Comparison of ENCODE assay signal across 7 mouse cellular contexts in the genomic region with DNA sequence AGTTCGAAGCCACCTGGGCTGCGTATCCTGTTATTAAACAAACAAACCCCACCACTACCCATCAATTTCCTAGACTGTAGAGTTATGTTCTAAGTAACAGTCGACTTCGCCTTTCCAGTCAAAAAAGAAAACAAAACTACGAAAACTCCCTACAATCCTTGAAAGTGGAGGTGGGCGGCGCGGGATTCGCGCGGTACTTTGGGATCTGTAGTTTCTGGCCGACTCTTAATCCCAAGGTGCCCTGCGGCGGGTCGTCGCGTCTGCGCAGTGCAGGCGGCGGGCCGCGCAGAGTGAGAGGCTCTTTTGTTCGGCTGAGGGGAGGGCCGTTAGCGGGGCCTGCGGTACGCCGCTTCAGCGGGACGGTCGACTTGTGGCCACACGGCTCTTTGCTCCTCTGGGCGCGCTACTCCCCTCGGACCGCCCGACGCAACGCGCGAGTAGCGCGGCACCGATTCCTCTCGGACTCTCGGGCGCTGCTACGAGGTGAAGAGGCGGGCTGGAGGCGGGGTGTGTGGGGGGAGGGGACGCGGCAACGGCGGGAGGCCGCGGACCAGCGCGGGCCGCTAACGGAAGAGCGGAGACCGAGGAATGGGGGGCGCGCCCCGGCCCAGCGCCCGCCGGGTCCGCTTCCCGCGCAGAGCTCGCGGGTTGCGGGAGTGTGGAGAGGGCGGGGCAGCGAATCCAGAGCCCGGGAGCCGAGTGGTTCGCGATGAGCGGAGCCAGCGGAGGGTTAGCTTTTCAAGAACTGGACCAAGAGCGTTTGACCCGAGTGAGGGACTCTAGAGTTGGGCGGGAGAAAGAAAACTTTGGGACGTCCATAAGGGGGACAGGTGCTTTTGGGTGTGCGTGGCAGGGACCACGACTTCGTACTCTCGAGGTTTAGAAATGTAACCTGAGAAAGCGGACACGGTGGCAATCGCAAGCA. TPM values are rescaled to one million over a fixed set of nuclear protein-coding genes. Genes with fewer than 3 reads are reported as not detected.
DNase-seq lines count a peak whose midpoint lies in the region; ATAC-seq and TF ChIP-seq lines count a peak whose summit lies in the region.

A gene (plus strand): TSS at position 257 of the 925 bp plus-strand sequence.

- H3K9me3 ChIP-seq in intestine, postnatal 0 days (ENCODE audit: control insufficient read depth), result no peaks in the 10 kb centered on the region
- H3K9me3 ChIP-seq in midbrain, embryonic 12.5 days, result no peaks in the 10 kb centered on the region

- TF ChIP-seq POLR2A in small intestine, adult 2 months (IDR thresholded peaks at IDR 0.05; ENCODE audit: low read depth, low read length), result peak; percentile 65

- TF ChIP-seq CTCF in intestine, postnatal 0 days (IDR thresholded peaks at IDR 0.05; ENCODE audit: low read depth), result no peak
- TF ChIP-seq CTCF in small intestine, adult 2 months (IDR thresholded peaks at IDR 0.05; ENCODE audit: extremely low read depth, insufficient read length, insufficient replicate concordance, low read depth, low read length), result no peak

- peak within 1 kb of the TSS; percentile 81 for H3K9ac ChIP-seq in intestine, postnatal 0 days (ENCODE audit: low read depth, low read length)
- peak within 1 kb of the TSS; percentile 93 for H3K9ac ChIP-seq in midbrain, embryonic 12.5 days (replicated peaks)

- H3K36me3 ChIP-seq in intestine, postnatal 0 days (ENCODE audit: control insufficient read depth, insufficient read depth), result no peaks in the 10 kb centered on the region; the same call in 1 of the 2 replicates
- no peaks in the 10 kb centered on the region for H3K36me3 ChIP-seq in midbrain, embryonic 12.5 days
- H3K36me3 ChIP-seq in small intestine, adult 2 months (ENCODE audit: control insufficient read depth, insufficient read depth, low read length), result no peaks in the 10 kb centered on the region; the same call in 1 of the 2 replicates

- peak within 1 kb of the TSS; percentile 75 for H3K4me2 ChIP-seq in intestine, postnatal 0 days (replicated peaks; ENCODE audit: low read depth)
- peak within 1 kb of the TSS; percentile 87 for H3K4me2 ChIP-seq in midbrain, embryonic 12.5 days (replicated peaks)

- peak within 1 kb of the TSS; percentile 93 for H3K4me3 ChIP-seq in intestine, postnatal 0 days (ENCODE audit: low read depth, low read length)
- peak within 1 kb of the TSS; percentile 93 for H3K4me3 ChIP-seq in midbrain, embryonic 12.5 days
- H3K4me3 ChIP-seq in small intestine, adult 2 months (ENCODE audit: low read depth, low read length), result peak within 1 kb of the TSS; percentile 98

- intact Hi-C loops in left cerebral cortex, postnatal 4 days (cut with DNase I), result loop anchor here (5.0 kb wide), 1 partner anchor 73 kb away; no protein-coding TSS in a partner anchor

- H3K4me1 ChIP-seq in intestine, postnatal 0 days (replicated peaks; ENCODE audit: control insufficient read depth, insufficient read depth, low read length), result 0 out of 2 replicates have a peak, but pooled peaks cover 2% of the 10 kb centered on the region
- H3K4me1 ChIP-seq in midbrain, embryonic 12.5 days, result peaks cover 32% of the 10 kb centered on the region
- H3K4me1 ChIP-seq in small intestine, adult 2 months (ENCODE audit: control insufficient read depth, insufficient read depth, insufficient read length, low read length), result peaks cover 5% of the 10 kb centered on the region; the same call in 1 of the 2 replicates

- peak; percentile 89 for DNase-seq in adrenal gland, adult 8-10 months
- peak; percentile 92 for DNase-seq in embryo, embryonic 9.5 days (ENCODE audit: extremely low spot score)
- no peak for DNase-seq in gonadal fat pad, adult 2 months (ENCODE audit: low read depth)
- peak; percentile 93 for DNase-seq in left cerebral cortex, postnatal 4 days

- H3K27ac ChIP-seq in intestine, postnatal 0 days (ENCODE audit: low read depth, low read length), result peak within 1 kb of the TSS; percentile 91
- H3K27ac ChIP-seq in midbrain, embryonic 12.5 days (replicated peaks), result peak within 1 kb of the TSS; percentile 97
- peak within 1 kb of the TSS; percentile 88 for H3K27ac ChIP-seq in small intestine, adult 2 months (ENCODE audit: insufficient read depth, low read depth, low read length)

- under 1% methylated on average over 92 of the region's 93 CpGs for WGBS in intestine, postnatal 0 days
- WGBS in midbrain, embryonic 12.5 days, result 1% methylated on average over 93 of the region's 93 CpGs
- under 1% methylated on average over 91 of the region's 93 CpGs for whole genome bisulfite sequencing in small intestine, adult 2 months

- no peaks in the 10 kb centered on the region for H3K27me3 ChIP-seq in intestine, postnatal 0 days (replicated peaks; ENCODE audit: control insufficient read depth, insufficient read depth, low read length)
- no peaks in the 10 kb centered on the region for H3K27me3 ChIP-seq in midbrain, embryonic 12.5 days
- H3K27me3 ChIP-seq in small intestine, adult 2 months (ENCODE audit: control insufficient read depth, insufficient read depth, low read length), result no peaks in the 10 kb centered on the region

- peak; percentile 95 for ATAC-seq in intestine, postnatal 0 days
- ATAC-seq in midbrain, embryonic 12.5 days (ENCODE audit: low FRiP score, low read depth), result peak; percentile 98

RNA-seq across cellular contexts. Expression of the gene that starts here (rescaled TPM):
- total RNA-seq in adrenal gland, adult 8-10 months (2022), result 10 to 100 TPM; 63.6 to 80.2 (median 78.0) TPM
- polyA plus RNA-seq in gonadal fat pad, adult 2 months (2012; rRNA removed), result 11.7 and 17.4 TPM in 2 replicates
- 39.3 and 41.6 TPM in 2 replicates for polyA plus RNA-seq in intestine, postnatal 0 days (2015; fragmentation: Nextera tagmentation; extraction: Ambion mirVana)
- 10 to 100 TPM; 79.3 to 79.5 TPM for total RNA-seq in left cerebral cortex, postnatal 4 days (2021)
- 156 and 166 TPM in 2 replicates for polyA plus RNA-seq in midbrain, embryonic 12.5 days (2016; fragmentation: Nextera tagmentation; extraction: Ambion mirVana)
- 11.8 and 18.1 TPM in 2 replicates for polyA plus RNA-seq in small intestine, adult 2 months (2012; rRNA removed)
